Mouse (Mus musculus): Measurements from ENCODE around the gene Junb. TPM values are rescaled to one million over a fixed set of nuclear protein-coding genes. Genes with fewer than 3 reads are reported as not detected.

Gene Junb
- polyA plus RNA-seq, 1 experiment from 2014 or later, result 95.9 TPM

GRCm38 (mm10) chr8:84967532-84968304 is 10.8 kb downstream of the Junb start:
- no peak for TF ChIP-seq EP300 (optimal IDR thresholded peaks at IDR 0.05)
- no peak for TF ChIP-seq CTCF (IDR thresholded peaks at IDR 0.05; ENCODE audit: low read depth)
- H3K36me3 ChIP-seq (ENCODE audit: control insufficient read depth, insufficient read depth, low read length), result no peaks in the 10 kb centered on the region; the same call in 1 of the 2 replicates
- peaks cover 13% of the 10 kb centered on the region for H3K4me1 ChIP-seq (replicated peaks; ENCODE audit: control insufficient read depth, insufficient read depth)
- H3K4me3 ChIP-seq (ENCODE audit: low read depth, low read length), result no peak overlapping the region
- no peaks in the 10 kb centered on the region for H3K9me3 ChIP-seq (ENCODE audit: control insufficient read depth, low read length)
- WGBS, result 88% methylated on average over 13 of the region's 13 CpGs
- H3K27ac ChIP-seq (replicated peaks), result peak overlapping the region; percentile 94
- H3K4me2 ChIP-seq (replicated peaks; ENCODE audit: low read depth), result peak overlapping the region; percentile 87; the same call in 1 of the 2 replicates
- DNase-seq (ENCODE audit: low spot score) (no peak), ATAC-seq (ENCODE audit: low FRiP score, low TSS enrichment) (no peak)
- no peaks in the 10 kb centered on the region for H3K27me3 ChIP-seq (ENCODE audit: control insufficient read depth, insufficient read depth, low read length)
- no peak overlapping the region for H3K9ac ChIP-seq (ENCODE audit: low read length)

- Histone ChIP-seq H3K27me3 (ENCODE audit: control insufficient read depth, insufficient read depth, low read length) (no peaks in the 10 kb centered on the region), H3K36me3 (ENCODE audit: control insufficient read depth, insufficient read depth, low read length) (peaks cover 2% of the 10 kb centered on the region), H3K4me1 (replicated peaks; ENCODE audit: control insufficient read depth, insufficient read depth) (peaks cover 13% of the 10 kb centered on the region), H3K4me2 (replicated peaks; ENCODE audit: low read depth) (peak overlapping the region; percentile 91; the same call in 1 of the 2 replicates), H3K9me3 (ENCODE audit: control insufficient read depth, low read length) (no peaks in the 10 kb centered on the region), H3K4me3 (ENCODE audit: low read depth, low read length) (no peak overlapping the region), H3K9ac (ENCODE audit: low read length) (no peak overlapping the region), H3K27ac (replicated peaks) (peak overlapping the region; percentile 76)
- DNase-seq (ENCODE audit: low spot score), result no peak
- ATAC-seq (ENCODE audit: low FRiP score, low TSS enrichment), result peak; percentile 19; the same call in 1 of the 2 replicates
- 29% methylated on average over 3 of the region's 3 CpGs for WGBS
- no peak for TF ChIP-seq CTCF (IDR thresholded peaks at IDR 0.05; ENCODE audit: low read depth)
- no peak for TF ChIP-seq EP300 (optimal IDR thresholded peaks at IDR 0.05)
These were observed 11.9 kb downstream of the Junb start for GRCm38 (mm10) chr8:84966603-84967002.

GRCm38 (mm10) chr8:84965731-84966291 is 12.7 kb downstream of the Junb start:
- Histone ChIP-seq H3K4me1 (replicated peaks; ENCODE audit: control insufficient read depth, insufficient read depth) (peaks cover 10% of the 10 kb centered on the region), H3K4me2 (replicated peaks; ENCODE audit: low read depth) (peak overlapping the region; percentile 91), H3K9ac (ENCODE audit: low read length) (peak overlapping the region; percentile 65), H3K27ac (replicated peaks) (peak overlapping the region; percentile 76), H3K9me3 (ENCODE audit: control insufficient read depth, low read length) (no peaks in the 10 kb centered on the region), H3K27me3 (ENCODE audit: control insufficient read depth, insufficient read depth, low read length) (no peaks in the 10 kb centered on the region), H3K36me3 (ENCODE audit: control insufficient read depth, insufficient read depth, low read length) (peaks cover 2% of the 10 kb centered on the region), H3K4me3 (ENCODE audit: low read depth, low read length) (peak overlapping the region; percentile 58)
- TF ChIP-seq CTCF (IDR thresholded peaks at IDR 0.05; ENCODE audit: low read depth), result no peak
- ATAC-seq (ENCODE audit: low FRiP score, low TSS enrichment) (peak; percentile 92), DNase-seq (ENCODE audit: low spot score) (peak; percentile 96)
- WGBS, result under 1% methylated on average over 41 of the region's 41 CpGs

GRCm38 (mm10) chr8:84963952-84964351 is 14.6 kb downstream of the Junb start:
- H3K27ac ChIP-seq (replicated peaks), result no peak overlapping the region
- H3K36me3 ChIP-seq (ENCODE audit: control insufficient read depth, insufficient read depth, low read length), result peaks cover 2% of the 10 kb centered on the region; the same call in 1 of the 2 replicates
- H3K27me3 ChIP-seq (ENCODE audit: control insufficient read depth, insufficient read depth, low read length), result no peaks in the 10 kb centered on the region
- H3K9ac ChIP-seq (ENCODE audit: low read length), result no peak overlapping the region
- H3K4me3 ChIP-seq (ENCODE audit: low read depth, low read length), result no peak overlapping the region
- H3K4me2 ChIP-seq (replicated peaks; ENCODE audit: low read depth), result no peak overlapping the region
- ATAC-seq (ENCODE audit: low FRiP score, low TSS enrichment) (no peak), DNase-seq (ENCODE audit: low spot score) (no peak)
- H3K4me1 ChIP-seq (replicated peaks; ENCODE audit: control insufficient read depth, insufficient read depth), result peaks cover 5% of the 10 kb centered on the region; the same call in 1 of the 2 replicates
- WGBS, result 73% methylated on average over 4 of the region's 4 CpGs
- peak; percentile 50 for TF ChIP-seq CTCF (IDR thresholded peaks at IDR 0.05; ENCODE audit: low read depth)
- TF ChIP-seq EP300 (optimal IDR thresholded peaks at IDR 0.05), result no peak
- H3K9me3 ChIP-seq (ENCODE audit: control insufficient read depth, low read length), result no peaks in the 10 kb centered on the region

- no peaks in the 10 kb centered on the region for H3K4me1 ChIP-seq (replicated peaks; ENCODE audit: control insufficient read depth, insufficient read depth)
- TF ChIP-seq EP300 (optimal IDR thresholded peaks at IDR 0.05) (no peak), CTCF (IDR thresholded peaks at IDR 0.05; ENCODE audit: low read depth) (no peak)
- DNase-seq (ENCODE audit: low spot score) (no peak), ATAC-seq (ENCODE audit: low FRiP score, low TSS enrichment) (no peak)
- no peak overlapping the region for H3K9ac ChIP-seq (ENCODE audit: low read length)
- no peaks in the 10 kb centered on the region for H3K27me3 ChIP-seq (ENCODE audit: control insufficient read depth, insufficient read depth, low read length)
- 92% methylated on average over 7 of the region's 7 CpGs for WGBS
- no peak overlapping the region for H3K27ac ChIP-seq (replicated peaks)
- H3K36me3 ChIP-seq (ENCODE audit: control insufficient read depth, insufficient read depth, low read length), result peaks cover 5% of the 10 kb centered on the region
- no peak overlapping the region for H3K4me2 ChIP-seq (replicated peaks; ENCODE audit: low read depth)
- H3K9me3 ChIP-seq (ENCODE audit: control insufficient read depth, low read length), result no peaks in the 10 kb centered on the region
- H3K4me3 ChIP-seq (ENCODE audit: low read depth, low read length), result no peak overlapping the region
These were observed 18.7 kb downstream of the Junb start for GRCm38 (mm10) chr8:84959811-84960210.

- TF ChIP-seq CTCF (IDR thresholded peaks at IDR 0.05; ENCODE audit: low read depth) (peak; percentile 91), EP300 (optimal IDR thresholded peaks at IDR 0.05) (no peak)
- WGBS, result 51% methylated on average over 2 of the region's 2 CpGs
- Histone ChIP-seq H3K9ac (ENCODE audit: low read length) (no peak overlapping the region), H3K27me3 (ENCODE audit: control insufficient read depth, insufficient read depth, low read length) (no peaks in the 10 kb centered on the region), H3K4me3 (ENCODE audit: low read depth, low read length) (no peak overlapping the region), H3K36me3 (ENCODE audit: control insufficient read depth, insufficient read depth, low read length) (peaks cover 3% of the 10 kb centered on the region), H3K9me3 (ENCODE audit: control insufficient read depth, low read length) (no peaks in the 10 kb centered on the region), H3K4me2 (replicated peaks; ENCODE audit: low read depth) (no peak overlapping the region), H3K27ac (replicated peaks) (no peak overlapping the region), H3K4me1 (replicated peaks; ENCODE audit: control insufficient read depth, insufficient read depth) (peaks cover 3% of the 10 kb centered on the region; the same call in 1 of the 2 replicates)
- DNase-seq (ENCODE audit: low spot score), result peak; percentile 83
- no peak for ATAC-seq (ENCODE audit: low FRiP score, low TSS enrichment)
These were observed 21.8 kb downstream of the Junb start for GRCm38 (mm10) chr8:84956768-84957167.

Measured in stomach, postnatal 0 days (tissue).